ENCODE assay signal across 17 mouse cellular contexts in genomic region chr8:62752725-62753430, GRCm38 (mm10).
DNase-seq lines count a peak whose midpoint lies in the region; ATAC-seq lines count a peak whose summit lies in the region.
"Had no signal": no experiment of that assay in that cellular context is flagged by ENCODE, and none has a peak within 500 bp of the region (broad histone marks: within the 10 kb centered on the region; RNA-seq: fewer than 3 reads in every experiment).

No protein-coding gene starts in this region.

- WGBS in forebrain, embryonic 13.5 days = 52% methylated on average over 8 of the region's 8 CpGs
- WGBS in forebrain, embryonic 11.5 days = 71% methylated on average over 8 of the region's 8 CpGs
- 53% methylated on average over 8 of the region's 8 CpGs for WGBS in hindbrain, embryonic 13.5 days
- WGBS in midbrain, embryonic 15.5 days = 37% methylated on average over 8 of the region's 8 CpGs
- WGBS in intestine, embryonic 16.5 days = 78% methylated on average over 8 of the region's 8 CpGs

- peak; percentile 82 for ATAC-seq in forebrain, embryonic 13.5 days
- no peak for ATAC-seq in forebrain, embryonic 11.5 days (replicated peaks; ENCODE audit: low FRiP score)
- peak; percentile 72 for ATAC-seq in hindbrain, embryonic 13.5 days (ENCODE audit: low FRiP score)
- peak; percentile 97 for ATAC-seq in midbrain, embryonic 15.5 days (replicated peaks)
- ATAC-seq in intestine, embryonic 16.5 days = no peak

- no peak overlapping the region for H3K9ac ChIP-seq in forebrain, embryonic 13.5 days
- no peak overlapping the region for H3K9ac ChIP-seq in forebrain, embryonic 11.5 days (ENCODE audit: low read length)
- no peak overlapping the region for H3K9ac ChIP-seq in hindbrain, embryonic 13.5 days
- H3K9ac ChIP-seq in midbrain, embryonic 15.5 days = no peak overlapping the region
- H3K9ac ChIP-seq in intestine, embryonic 16.5 days (ENCODE audit: low read depth, low read length) = no peak overlapping the region
- H3K9ac ChIP-seq: heart, embryonic 15.5 days; limb, embryonic 13.5 days had no signal

- no peak overlapping the region for H3K4me2 ChIP-seq in forebrain, embryonic 13.5 days
- no peak overlapping the region for H3K4me2 ChIP-seq in forebrain, embryonic 11.5 days (ENCODE audit: low read depth, low read length, severe bottlenecking)
- H3K4me2 ChIP-seq in hindbrain, embryonic 13.5 days = no peak overlapping the region
- H3K4me2 ChIP-seq in midbrain, embryonic 15.5 days = no peak overlapping the region
- H3K4me2 ChIP-seq in intestine, embryonic 16.5 days (ENCODE audit: low read depth, low read length) = no peak overlapping the region
- H3K4me2 ChIP-seq: heart, embryonic 15.5 days; limb, embryonic 13.5 days had no signal

- no peak for DNase-seq in forebrain, embryonic 11.5 days (ENCODE audit: low spot score)
- peak; percentile 32 for DNase-seq in brain, adult 2 months (ENCODE audit: low read depth, low spot score)
- no peak for DNase-seq in adrenal gland, postnatal 25 days
- DNase-seq in layer of hippocampus, postnatal 14 days (ENCODE audit: low spot score in 2 of 2) = no peak
- DNase-seq: B cell, adult 2 months; cerebellum, adult 9-10 months; gastrocnemius, adult 2 months; heart, adult 18-20 months had no signal

- H3K36me3 ChIP-seq in forebrain, embryonic 13.5 days (ENCODE audit: poor library complexity, severe bottlenecking) = no peaks in the 10 kb centered on the region
- H3K36me3 ChIP-seq in forebrain, embryonic 11.5 days (ENCODE audit: control insufficient read depth, insufficient read depth, low read length) = no peaks in the 10 kb centered on the region
- no peaks in the 10 kb centered on the region for H3K36me3 ChIP-seq in hindbrain, embryonic 13.5 days
- H3K36me3 ChIP-seq in midbrain, embryonic 15.5 days (replicated peaks) = no peaks in the 10 kb centered on the region
- H3K36me3 ChIP-seq in intestine, embryonic 16.5 days (ENCODE audit: control insufficient read depth, insufficient read depth, low read length) = no peaks in the 10 kb centered on the region
- H3K36me3 ChIP-seq: heart, embryonic 15.5 days; limb, embryonic 13.5 days had no signal

- H3K4me1 ChIP-seq in forebrain, embryonic 13.5 days = no peaks in the 10 kb centered on the region
- no peaks in the 10 kb centered on the region for H3K4me1 ChIP-seq in forebrain, embryonic 11.5 days (replicated peaks; ENCODE audit: control insufficient read depth, insufficient read depth, low read length)
- H3K4me1 ChIP-seq in hindbrain, embryonic 13.5 days (replicated peaks) = no peaks in the 10 kb centered on the region
- no peaks in the 10 kb centered on the region for H3K4me1 ChIP-seq in midbrain, embryonic 15.5 days
- no peaks in the 10 kb centered on the region for H3K4me1 ChIP-seq in intestine, embryonic 16.5 days (ENCODE audit: control insufficient read depth, insufficient read depth, low read length)
- H3K4me1 ChIP-seq: heart, embryonic 15.5 days; limb, embryonic 13.5 days had no signal

- H3K27ac ChIP-seq in forebrain, embryonic 13.5 days = no peak overlapping the region
- H3K27ac ChIP-seq in forebrain, embryonic 11.5 days (ENCODE audit: low read depth, low read length) = no peak overlapping the region
- no peak overlapping the region for H3K27ac ChIP-seq in hindbrain, embryonic 13.5 days
- no peak overlapping the region for H3K27ac ChIP-seq in midbrain, embryonic 15.5 days
- no peak overlapping the region for H3K27ac ChIP-seq in intestine, embryonic 16.5 days (ENCODE audit: low read length)
- H3K27ac ChIP-seq: gastrocnemius, adult 2 months; heart, embryonic 15.5 days; layer of hippocampus, adult 2 months; left cerebral cortex, adult 2 months; limb, embryonic 13.5 days had no signal

- no peaks in the 10 kb centered on the region for H3K9me3 ChIP-seq in forebrain, embryonic 13.5 days (replicated peaks)
- no peaks in the 10 kb centered on the region for H3K9me3 ChIP-seq in forebrain, embryonic 11.5 days (ENCODE audit: control insufficient read depth, low read length)
- H3K9me3 ChIP-seq in hindbrain, embryonic 13.5 days = no peaks in the 10 kb centered on the region
- H3K9me3 ChIP-seq in midbrain, embryonic 15.5 days = no peaks in the 10 kb centered on the region
- no peaks in the 10 kb centered on the region for H3K9me3 ChIP-seq in intestine, embryonic 16.5 days (ENCODE audit: control insufficient read depth, low read length)
- H3K9me3 ChIP-seq: heart, embryonic 15.5 days; limb, embryonic 13.5 days had no signal

- no peak overlapping the region for H3K4me3 ChIP-seq in forebrain, embryonic 13.5 days
- no peak overlapping the region for H3K4me3 ChIP-seq in forebrain, embryonic 11.5 days (ENCODE audit: low read depth, low read length)
- H3K4me3 ChIP-seq in hindbrain, embryonic 13.5 days = no peak overlapping the region
- H3K4me3 ChIP-seq in midbrain, embryonic 15.5 days = no peak overlapping the region
- H3K4me3 ChIP-seq in intestine, embryonic 16.5 days (ENCODE audit: low read length) = no peak overlapping the region
- H3K4me3 ChIP-seq: gastrocnemius, adult 2 months; heart, embryonic 15.5 days; layer of hippocampus, adult 2 months; left cerebral cortex, adult 2 months; limb, embryonic 13.5 days; myocyte had no signal

- no peaks in the 10 kb centered on the region for H3K27me3 ChIP-seq in forebrain, embryonic 13.5 days
- H3K27me3 ChIP-seq in forebrain, embryonic 11.5 days (ENCODE audit: control insufficient read depth, insufficient read depth, low read length) = no peaks in the 10 kb centered on the region
- no peaks in the 10 kb centered on the region for H3K27me3 ChIP-seq in hindbrain, embryonic 13.5 days
- H3K27me3 ChIP-seq in midbrain, embryonic 15.5 days (replicated peaks) = no peaks in the 10 kb centered on the region
- no peaks in the 10 kb centered on the region for H3K27me3 ChIP-seq in intestine, embryonic 16.5 days (replicated peaks; ENCODE audit: control insufficient read depth, insufficient read depth, low read length)
- H3K27me3 ChIP-seq: heart, embryonic 15.5 days; limb, embryonic 13.5 days had no signal

Comparison
In these comparisons a context has a peak if more than half of its experiments do, and no peak if none do; other contexts are left out.
1. ATAC-seq: peak in forebrain, embryonic 13.5 days (single experiment), hindbrain, embryonic 13.5 days (single experiment) and midbrain, embryonic 15.5 days (single experiment); none in forebrain, embryonic 11.5 days (single experiment) and intestine, embryonic 16.5 days (single experiment).